Mouse (Mus musculus) layer of hippocampus, adult 18-20 months (tissue): ENCODE measurements at regions not wholly inside any gene's neighbourhood (a gene's known extent, or its start where the extent isn't known, plus 50 kb on each side); places are given as distances from the start of the nearest gene placed in this dataset.
A peak's percentile ranks its signal among the peaks of the same experiment; 100 is the strongest.

Experiments used
- DNase-seq, 2 experiments: peaks; one replicate each; pipeline ENCODE4 v3.0.0; 2022; ENCODE audit warnings: low spot score in 2 of 2

- DNase-seq = no peak
These were observed 135.0 kb downstream of the Cemip2 start for GRCm38 (mm10) chr19:21913005-21913670.

- no peak for DNase-seq
These were observed 135.8 kb downstream of the Cemip2 start for GRCm38 (mm10) chr19:21913748-21914611.

DNA sequence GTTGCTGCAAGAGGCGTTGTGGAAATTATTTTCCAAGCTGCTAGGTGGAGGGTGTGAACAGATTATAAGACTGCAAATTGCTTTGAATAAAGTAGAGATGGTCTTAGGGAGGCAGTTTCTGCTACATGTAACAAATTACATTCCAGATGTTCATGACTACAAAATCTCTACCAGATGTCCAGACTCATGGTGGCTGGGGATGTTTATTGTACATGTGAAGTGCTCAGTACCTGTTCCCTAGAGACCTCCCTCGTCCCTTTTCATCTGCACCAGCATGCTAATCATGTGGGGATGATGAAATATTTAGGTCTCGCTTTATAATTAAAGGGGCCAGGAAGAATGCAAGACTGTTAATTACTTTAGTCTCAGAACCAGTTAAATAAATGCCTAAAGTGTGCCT lies 136.5 kb downstream of the Cemip2 start:
- no peak for DNase-seq

GRCm38 (mm10) chr19:21918113-21918512 lies 140.0 kb downstream of the Cemip2 start:
- DNase-seq = peak in 1 of 2 experiments; percentile 31

DNA sequence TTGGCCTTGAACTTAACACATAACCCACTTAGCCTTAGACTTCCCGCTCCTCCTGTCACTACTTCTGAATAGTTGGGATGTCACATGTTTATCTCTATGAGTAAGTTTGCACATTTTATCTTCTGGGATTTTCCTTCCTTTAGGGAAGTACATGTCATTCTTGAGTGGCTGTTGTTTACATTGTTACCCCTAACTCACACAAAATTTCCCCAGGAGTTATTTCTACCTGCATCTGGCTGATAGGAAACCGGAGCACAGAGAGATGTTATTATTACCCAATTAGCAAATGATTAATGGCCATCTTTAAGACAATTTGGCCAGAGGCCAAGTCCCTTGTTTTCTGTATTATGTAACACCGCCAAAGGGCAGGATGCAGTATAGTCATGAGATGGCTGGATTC lies 140.9 kb downstream of the Cemip2 start:
- no peak for DNase-seq

- no peak for DNase-seq
These were observed 162.0 kb downstream of the Cemip2 start for GRCm38 (mm10) chr19:21940114-21940513.

DNA sequence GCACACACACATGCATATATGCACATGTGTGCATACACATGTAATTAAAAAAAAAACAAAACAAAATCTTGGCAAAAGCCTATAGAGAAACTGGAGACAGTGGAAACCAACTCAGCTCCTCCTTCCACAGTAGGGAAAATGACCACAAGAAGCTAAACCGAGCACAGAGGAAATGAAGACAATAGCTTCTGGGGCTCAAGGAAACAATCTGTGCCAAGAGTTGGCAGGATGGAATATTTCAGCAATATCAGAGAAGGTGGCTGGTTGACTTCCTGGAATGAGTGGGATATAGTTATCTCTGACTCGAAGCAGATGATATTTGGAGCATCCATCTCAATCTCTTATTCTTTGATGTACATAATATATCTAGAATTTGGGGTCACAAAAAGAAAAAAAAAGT lies 163.6 kb downstream of the Cemip2 start:
- DNase-seq = no peak

DNA sequence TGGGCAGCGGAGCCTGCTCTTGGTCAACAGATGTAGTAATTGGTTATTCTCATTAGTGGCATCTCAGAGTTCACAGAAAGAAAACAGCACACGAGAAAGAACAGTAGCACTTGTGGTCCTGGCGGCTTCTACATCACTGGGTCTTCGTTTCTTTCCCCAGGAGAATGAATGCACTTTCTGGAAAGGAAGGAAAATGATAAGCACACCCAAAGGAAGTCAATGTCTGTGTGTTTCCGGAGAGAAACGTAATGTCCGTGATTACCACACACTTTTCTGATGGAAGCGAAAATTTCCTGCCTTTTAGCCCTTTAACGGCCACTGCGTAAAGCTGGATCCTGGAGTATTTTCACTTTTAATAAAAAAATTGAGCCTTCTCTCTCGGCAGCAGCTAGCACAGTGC lies 164.1 kb downstream of the Cemip2 start:
- DNase-seq = no peak

GRCm38 (mm10) chr19:21943407-21943806 lies 165.3 kb downstream of the Cemip2 start:
- DNase-seq = no peak

DNA sequence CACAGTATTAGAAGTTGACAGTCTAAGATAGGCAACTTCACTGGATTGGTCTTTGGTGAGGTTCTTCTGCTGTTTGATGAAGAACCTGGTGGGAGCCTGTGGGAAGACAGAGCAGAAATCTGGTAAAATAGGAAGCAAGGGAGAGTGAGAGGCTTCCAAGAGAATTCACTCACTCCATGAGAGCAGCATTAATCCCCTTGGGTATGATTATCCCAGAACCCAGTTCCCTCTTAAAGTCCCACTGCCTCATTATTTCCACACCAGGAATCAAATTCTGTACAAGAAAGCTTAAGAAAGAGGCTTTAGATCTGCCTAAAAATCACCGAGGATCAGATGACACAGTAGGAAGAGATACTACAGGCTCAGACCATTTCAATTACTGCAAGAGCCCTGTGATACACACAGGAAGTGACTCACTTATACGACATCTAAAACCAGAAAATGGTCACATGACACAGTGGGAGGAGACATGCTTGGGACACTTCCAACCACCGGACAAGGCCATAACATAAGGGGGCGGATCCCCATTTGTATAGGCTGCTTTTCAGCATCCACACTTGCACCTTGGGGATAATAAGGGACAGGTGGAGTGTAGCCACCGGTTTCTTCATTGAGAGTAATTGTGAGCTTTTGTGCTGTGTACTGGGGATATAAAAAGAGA lies 168.2 kb downstream of the Cemip2 start:
- DNase-seq = no peak

DNA sequence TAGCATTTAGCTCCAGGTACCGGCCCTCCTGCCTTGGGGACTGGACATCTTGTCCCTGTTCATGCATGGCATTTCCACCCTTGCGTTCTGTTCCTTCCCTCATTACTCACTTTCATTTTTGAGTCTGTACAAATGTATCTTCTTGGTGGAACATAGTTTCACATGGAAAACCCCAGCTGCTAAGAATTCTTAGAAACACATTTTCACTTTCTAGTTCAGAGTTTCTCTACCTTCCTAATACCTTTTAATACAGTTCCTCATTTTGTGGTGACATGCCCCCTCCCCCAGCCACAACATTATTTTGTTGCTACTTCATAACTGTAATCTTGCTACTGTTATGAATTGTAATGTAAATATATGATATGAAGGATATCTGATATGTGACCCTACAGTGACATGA lies 169.9 kb downstream of the Cemip2 start:
- DNase-seq = no peak

- no peak for DNase-seq
These were observed 176.2 kb upstream of the Trpm3 start for GRCm38 (mm10) chr19:21962635-21963034.

GRCm38 (mm10) chr19:21989857-21990256 lies 149.0 kb upstream of the Trpm3 start:
- DNase-seq = no peak

GRCm38 (mm10) chr19:21990970-21991369 lies 147.9 kb upstream of the Trpm3 start:
- DNase-seq = no peak

DNA sequence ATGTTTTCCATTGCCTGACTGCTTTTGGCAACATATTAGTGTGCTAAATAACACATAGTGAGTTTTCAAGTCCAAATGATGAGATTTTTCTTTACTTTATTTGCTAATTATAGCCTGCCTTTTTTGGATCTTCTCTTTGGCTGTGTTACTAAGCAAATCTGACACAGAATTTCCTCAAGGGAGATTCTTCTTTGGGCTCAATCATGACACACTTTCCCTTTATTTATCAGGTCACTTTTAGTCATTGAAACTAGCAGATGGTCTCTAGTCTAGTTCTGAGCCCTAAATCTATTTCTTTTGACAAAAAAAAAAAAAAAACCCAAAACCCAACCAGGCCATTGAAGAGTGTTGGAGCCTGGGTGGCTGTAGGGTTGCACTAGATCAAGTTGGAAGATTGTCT lies 147.4 kb upstream of the Trpm3 start:
- no peak for DNase-seq

DNA sequence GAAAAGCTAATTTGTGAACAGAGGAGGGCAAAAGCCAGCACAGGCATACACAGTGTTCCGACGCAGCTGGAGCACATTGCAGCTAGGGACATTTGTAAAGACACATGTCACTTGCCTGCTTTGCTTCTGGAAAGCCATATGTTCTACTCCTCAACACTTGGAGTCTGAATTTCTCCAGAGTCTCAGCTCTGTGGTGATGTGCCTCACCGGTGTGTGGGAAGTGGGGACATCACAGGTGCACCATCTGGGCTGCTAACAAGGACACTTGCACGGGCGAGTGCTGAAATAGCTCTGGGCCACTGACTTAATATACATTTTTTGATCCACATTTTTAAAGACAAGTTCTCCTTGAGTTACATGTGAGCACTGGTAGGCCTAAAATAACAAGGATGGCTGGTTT lies 139.2 kb upstream of the Trpm3 start:
- DNase-seq = peak in 1 of 2 experiments; percentile 1

DNA sequence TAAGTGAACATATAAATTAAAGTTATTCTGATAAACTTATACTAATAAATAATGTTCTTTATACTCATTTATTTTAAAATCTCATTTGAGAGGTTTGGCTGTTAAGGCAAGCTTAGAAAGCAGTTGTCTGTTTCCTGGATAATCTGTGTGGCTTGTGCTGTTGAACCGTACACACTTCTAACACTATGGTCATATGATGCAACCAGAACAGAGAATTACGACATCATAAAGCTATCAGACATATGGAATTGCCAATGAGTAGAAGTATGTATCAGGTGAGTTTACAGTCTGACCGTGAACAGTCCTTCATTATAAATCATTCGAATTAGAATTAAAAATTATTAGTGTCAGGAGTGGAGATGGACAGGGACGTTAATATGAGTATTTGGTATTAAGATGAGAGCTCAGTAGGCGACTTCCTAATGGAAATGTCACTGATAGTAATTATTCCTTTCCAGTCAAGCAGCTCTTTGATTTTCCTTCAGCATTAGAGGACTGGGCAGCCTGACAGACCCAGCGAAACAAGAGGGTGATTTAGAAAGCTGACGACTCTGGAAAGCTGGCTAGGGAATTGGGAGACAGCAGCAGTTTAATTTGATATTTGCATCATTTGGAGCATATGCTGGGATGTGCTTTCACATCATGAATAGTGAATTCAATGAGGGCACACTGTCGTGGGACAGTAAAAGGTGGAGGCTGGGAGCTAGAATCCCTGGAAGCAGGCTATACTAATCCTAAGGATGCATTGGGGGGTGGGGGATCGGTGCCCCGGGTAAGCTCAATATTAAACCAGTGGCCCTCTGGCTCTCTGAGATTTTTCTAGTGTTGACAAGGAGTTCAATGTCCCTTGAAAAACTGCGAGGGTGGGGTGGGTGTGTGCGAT lies 130.6 kb upstream of the Trpm3 start:
- DNase-seq = no peak

- no peak for DNase-seq
These were observed 128.6 kb upstream of the Trpm3 start for GRCm38 (mm10) chr19:22010239-22010638.

DNA sequence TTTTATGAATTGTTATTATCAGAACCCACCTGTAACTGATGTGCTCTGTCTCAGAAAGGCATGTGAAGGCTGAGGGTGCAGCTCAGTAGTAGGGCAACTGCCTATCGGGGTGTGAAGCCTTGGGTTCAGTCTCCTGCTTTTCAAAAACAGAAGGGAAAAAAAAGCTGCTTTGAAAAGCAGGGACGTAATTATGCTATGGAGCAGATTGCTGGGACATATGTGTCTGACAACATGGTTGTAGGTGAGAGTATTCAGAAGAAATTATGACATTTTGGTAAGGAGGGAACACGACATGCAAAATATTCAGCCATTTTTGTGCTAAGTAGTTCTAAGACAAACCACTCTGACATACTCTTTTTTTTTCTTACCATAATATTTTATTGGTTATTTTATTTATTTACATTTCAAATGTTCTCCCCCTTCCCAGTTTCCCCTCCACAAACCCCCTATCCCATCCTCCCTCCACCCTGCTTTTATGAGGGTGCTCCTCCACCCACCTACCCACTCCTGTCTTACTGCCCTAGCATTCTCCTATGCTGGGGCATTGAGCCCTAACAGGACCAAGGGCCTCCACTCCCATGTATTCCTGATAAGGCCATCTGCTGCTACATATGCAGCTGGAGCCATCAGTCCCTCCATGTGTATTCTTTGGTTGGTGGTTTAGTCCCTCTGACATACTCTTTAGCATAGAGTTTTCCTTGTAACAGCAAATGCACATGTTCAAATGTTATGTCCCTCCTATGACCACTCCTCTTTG lies 122.8 kb upstream of the Trpm3 start:
- peak in 1 of 2 experiments; percentile 47 for DNase-seq

DNA sequence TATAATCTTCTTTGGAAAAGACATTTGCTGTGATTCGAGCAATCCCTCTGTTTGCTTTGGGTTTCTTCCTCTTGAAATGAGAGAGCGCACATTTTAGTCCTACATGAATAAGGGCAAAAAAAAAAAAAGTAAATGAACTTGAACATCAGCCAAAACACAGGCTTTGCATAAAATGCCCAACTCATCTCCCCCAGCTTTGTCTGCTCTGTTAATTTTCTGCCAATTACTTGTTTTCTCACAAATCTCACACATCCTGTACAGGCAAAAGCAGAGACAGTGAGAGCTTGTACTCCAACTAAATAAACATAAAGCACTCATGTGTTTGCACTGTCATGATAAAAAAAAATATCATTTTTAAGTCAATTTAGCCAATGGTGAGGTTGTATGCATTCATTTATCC lies 121.4 kb upstream of the Trpm3 start:
- DNase-seq = no peak
